Mouse (Mus musculus) hindbrain, embryonic 14.5 days (tissue): ENCODE measurements around the gene Zfp800. TPM values are rescaled to one million over a fixed set of nuclear protein-coding genes. Genes with fewer than 3 reads are reported as not detected.

ENCODE experiments used
- ATAC-seq: fragments of 200-750 bp; cut with Nextera tagmentation; 2 replicates; pipeline ENCODE4 v1.8.0; 2017; ENCODE audit warnings: moderate number of reproducible peaks, mild to moderate bottlenecking, moderate TSS enrichment, moderate library complexity; ENCODE audit not compliant: low FRiP score
- DNase-seq: peaks from one replicate; pipeline ENCODE4 v3.0.0-alpha.2; 2015; ENCODE audit warnings: low spot score
- H3K27ac ChIP-seq: fragments of 300-500 bp; sonication (generic); 2 replicates; pipeline ENCODE4 v1.5.1; 2014; ENCODE audit warnings: mild to moderate bottlenecking, moderate library complexity
- H3K27me3 ChIP-seq: fragments of 300-500 bp; sonication (generic); 2 replicates; pipeline ENCODE4 v1.6.1; 2014; ENCODE audit warnings: mild to moderate bottlenecking, low read length, mixed read lengths; ENCODE audit not compliant: control insufficient read depth, insufficient read depth
- H3K36me3 ChIP-seq: fragments of 300-500 bp; sonication (generic); replicated peaks from 2 replicates; pipeline ENCODE4 v1.6.1; 2014; ENCODE audit not compliant: control insufficient read depth, insufficient read depth
- H3K4me1 ChIP-seq: fragments of 300-500 bp; sonication (generic); replicated peaks from 2 replicates; pipeline ENCODE4 v1.6.1; 2014; ENCODE audit warnings: antibody characterized with exemption, low read length, mixed read lengths; ENCODE audit not compliant: control insufficient read depth, insufficient read depth
- H3K4me2 ChIP-seq: fragments of 300-500 bp; sonication (generic); replicated peaks from 2 replicates; pipeline ENCODE4 v1.6.1; 2014; ENCODE audit warnings: mild to moderate bottlenecking, moderate library complexity
- H3K4me3 ChIP-seq: fragments of 300-500 bp; sonication (generic); replicated peaks from 2 replicates; pipeline ENCODE4 v1.5.1; 2014; ENCODE audit warnings: mild to moderate bottlenecking, low read length
- H3K9ac ChIP-seq: fragments of 300-500 bp; sonication (generic); 2 replicates; pipeline ENCODE4 v1.6.1; 2014
- H3K9me3 ChIP-seq: fragments of 300-500 bp; sonication (generic); 2 replicates; pipeline ENCODE4 v1.6.1; 2016; ENCODE audit warnings: low read length; ENCODE audit not compliant: control insufficient read depth
- WGBS: fragments of 180-500 bp; shearing (Covaris S2); extraction: QIAGEN DNeasy Blood & Tissue Kit; methylation state at CpG from one replicate; pipeline ENCODE4 v1.1.7; 2014; 5-methylcytosine and 5-hydroxymethylcytosine counted together
- polyA plus RNA-seq: library from polyadenylated mRNA; unstranded; fragments of >200 nt; fragmentation: Nextera tagmentation; extraction: Ambion mirVana; gene quantifications from 2 replicates; pipeline ENCODE4 v1.2.1, GENCODE M21; 2014

Gene Zfp800
- polyA plus RNA-seq, 1 experiment from 2014 or later, result 23.0 TPM

- no peak for ATAC-seq
- WGBS, result 85% methylated on average over 2 of the region's 2 CpGs
- Histone ChIP-seq H3K9ac (no peak overlapping the region), H3K4me2 (no peak overlapping the region), H3K9me3 (no peaks in the 10 kb centered on the region), H3K36me3 (no peaks in the 10 kb centered on the region), H3K27ac (no peak overlapping the region), H3K27me3 (no peaks in the 10 kb centered on the region), H3K4me1 (no peaks in the 10 kb centered on the region), H3K4me3 (no peak overlapping the region)
- no peak for DNase-seq
These were observed 91.1 kb downstream of the Zfp800 start for GRCm38 (mm10) chr6:28306702-28307101.

- H3K4me2 ChIP-seq, result no peak overlapping the region
- H3K27ac ChIP-seq, result no peak overlapping the region
- H3K9me3 ChIP-seq, result no peaks in the 10 kb centered on the region
- H3K4me3 ChIP-seq, result no peak overlapping the region
- DNase-seq (no peak), ATAC-seq (no peak)
- H3K27me3 ChIP-seq, result no peaks in the 10 kb centered on the region
- 0 out of 2 replicates have a peak, but pooled peaks cover 3% of the 10 kb centered on the region for H3K4me1 ChIP-seq
- H3K36me3 ChIP-seq, result no peaks in the 10 kb centered on the region
- WGBS, result 29% methylated on average over 8 of the region's 8 CpGs
- H3K9ac ChIP-seq, result no peak overlapping the region
These were observed 101.5 kb downstream of the Zfp800 start for GRCm38 (mm10) chr6:28296306-28296705.

- Histone ChIP-seq H3K4me2 (no peak overlapping the region), H3K9ac (no peak overlapping the region), H3K27me3 (no peaks in the 10 kb centered on the region), H3K4me1 (0 out of 2 replicates have a peak, but pooled peaks cover 3% of the 10 kb centered on the region), H3K4me3 (no peak overlapping the region), H3K9me3 (no peaks in the 10 kb centered on the region), H3K36me3 (no peaks in the 10 kb centered on the region), H3K27ac (no peak overlapping the region)
- WGBS, result 49% methylated on average over 7 of the region's 7 CpGs
- ATAC-seq (no peak), DNase-seq (no peak)
These were observed 102.2 kb downstream of the Zfp800 start for GRCm38 (mm10) chr6:28295581-28295980.

- no peak overlapping the region for H3K27ac ChIP-seq
- 0 out of 2 replicates have a peak, but pooled peaks cover 3% of the 10 kb centered on the region for H3K4me1 ChIP-seq
- ATAC-seq (no peak), DNase-seq (no peak)
- H3K27me3 ChIP-seq, result no peaks in the 10 kb centered on the region
- H3K9me3 ChIP-seq, result no peaks in the 10 kb centered on the region
- H3K36me3 ChIP-seq, result no peaks in the 10 kb centered on the region
- H3K9ac ChIP-seq, result no peak overlapping the region
- 90% methylated on average over 6 of the region's 6 CpGs for WGBS
- no peak overlapping the region for H3K4me2 ChIP-seq
- no peak overlapping the region for H3K4me3 ChIP-seq
These were observed 105.0 kb downstream of the Zfp800 start for GRCm38 (mm10) chr6:28292810-28293209.

- H3K4me1 ChIP-seq, result no peaks in the 10 kb centered on the region
- ATAC-seq, result no peak
- WGBS, result 61% methylated on average over 2 of the region's 2 CpGs
- H3K27ac ChIP-seq, result no peak overlapping the region
- H3K9ac ChIP-seq, result no peak overlapping the region
- H3K4me3 ChIP-seq, result no peak overlapping the region
- no peaks in the 10 kb centered on the region for H3K36me3 ChIP-seq
- no peak overlapping the region for H3K4me2 ChIP-seq
- H3K27me3 ChIP-seq, result no peaks in the 10 kb centered on the region
- no peak for DNase-seq
- 0 out of 2 replicates have a peak, but pooled peaks cover 5% of the 10 kb centered on the region for H3K9me3 ChIP-seq
These were observed 117.9 kb downstream of the Zfp800 start for GRCm38 (mm10) chr6:28279886-28280285.

- H3K4me2 ChIP-seq, result peak overlapping the region; percentile 85
- H3K36me3 ChIP-seq, result peaks cover 14% of the 10 kb centered on the region
- H3K9me3 ChIP-seq, result no peaks in the 10 kb centered on the region
- peak overlapping the region; percentile 78 for H3K27ac ChIP-seq
- H3K4me1 ChIP-seq, result peaks cover 10% of the 10 kb centered on the region
- DNase-seq, result no peak
- peak overlapping the region; percentile 83 for H3K4me3 ChIP-seq
- whole genome bisulfite sequencing, result 0% methylated on average over 22 of the region's 29 CpGs
- no peaks in the 10 kb centered on the region for H3K27me3 ChIP-seq
- ATAC-seq, result peak; percentile 81
- peak overlapping the region; percentile 77 for H3K9ac ChIP-seq
These were observed 135.6 kb downstream of the Zfp800 start for GRCm38 (mm10) chr6:28262198-28262621.

GRCm38 (mm10) chr6:28261307-28262197 lies 136.3 kb downstream of the Zfp800 start:
- peak; percentile 85 for DNase-seq
- Histone ChIP-seq H3K27me3 (no peaks in the 10 kb centered on the region), H3K4me1 (peaks cover 10% of the 10 kb centered on the region), H3K9me3 (no peaks in the 10 kb centered on the region), H3K27ac (peak overlapping the region; percentile 78), H3K4me2 (peak overlapping the region; percentile 85), H3K9ac (peak overlapping the region; percentile 77), H3K36me3 (peaks cover 15% of the 10 kb centered on the region), H3K4me3 (peak overlapping the region; percentile 83)
- ATAC-seq, result peak; percentile 96
- whole genome bisulfite sequencing, result 0% methylated on average over 66 of the region's 131 CpGs

GRCm38 (mm10) chr6:28260425-28261191 lies 137.2 kb downstream of the Zfp800 start:
- DNase-seq, result peak; percentile 46
- no peaks in the 10 kb centered on the region for H3K27me3 ChIP-seq
- ATAC-seq, result peak; percentile 17
- no peaks in the 10 kb centered on the region for H3K9me3 ChIP-seq
- peak overlapping the region; percentile 77 for H3K9ac ChIP-seq
- H3K27ac ChIP-seq, result peak overlapping the region; percentile 78
- under 1% methylated on average over 63 of the region's 64 CpGs for WGBS
- peak overlapping the region; percentile 85 for H3K4me2 ChIP-seq
- peaks cover 19% of the 10 kb centered on the region for H3K36me3 ChIP-seq
- peak overlapping the region; percentile 83 for H3K4me3 ChIP-seq
- H3K4me1 ChIP-seq, result peaks cover 10% of the 10 kb centered on the region

- no peak for ATAC-seq
- Histone ChIP-seq H3K9ac (no peak overlapping the region), H3K27me3 (no peaks in the 10 kb centered on the region), H3K4me2 (no peak overlapping the region), H3K4me3 (no peak overlapping the region), H3K4me1 (peaks cover 10% of the 10 kb centered on the region), H3K9me3 (no peaks in the 10 kb centered on the region), H3K27ac (no peak overlapping the region), H3K36me3 (peaks cover 27% of the 10 kb centered on the region)
- WGBS, result 88% methylated on average over 5 of the region's 5 CpGs
- no peak for DNase-seq
These were observed 138.1 kb downstream of the Zfp800 start for GRCm38 (mm10) chr6:28259750-28260149.
